Mouse (Mus musculus): ENCODE results near the gene Fam227b.

GRCm38 (mm10) chr2:126045621-126046020, 106.2 kb downstream of the Fam227b start:
- TF ChIP-seq CTCF (conservative IDR thresholded peaks at IDR 0.05; ENCODE audit: low read length) (no peak), POU5F1 (IDR thresholded peaks at IDR 0.05; ENCODE audit: borderline replicate concordance, low read length) (no peak), NANOG (IDR thresholded peaks at IDR 0.05; ENCODE audit: borderline replicate concordance, low read length) (no peak)
